Mouse (Mus musculus): ENCODE measurements around the gene Gp1bb. TPM values are rescaled to one million over a fixed set of nuclear protein-coding genes. Genes with fewer than 3 reads are reported as not detected.

Gp1bb gene
- total and polyA plus RNA-seq, 3 experiments: 0.14 to 0.35 TPM; not detected in 1

DNA sequence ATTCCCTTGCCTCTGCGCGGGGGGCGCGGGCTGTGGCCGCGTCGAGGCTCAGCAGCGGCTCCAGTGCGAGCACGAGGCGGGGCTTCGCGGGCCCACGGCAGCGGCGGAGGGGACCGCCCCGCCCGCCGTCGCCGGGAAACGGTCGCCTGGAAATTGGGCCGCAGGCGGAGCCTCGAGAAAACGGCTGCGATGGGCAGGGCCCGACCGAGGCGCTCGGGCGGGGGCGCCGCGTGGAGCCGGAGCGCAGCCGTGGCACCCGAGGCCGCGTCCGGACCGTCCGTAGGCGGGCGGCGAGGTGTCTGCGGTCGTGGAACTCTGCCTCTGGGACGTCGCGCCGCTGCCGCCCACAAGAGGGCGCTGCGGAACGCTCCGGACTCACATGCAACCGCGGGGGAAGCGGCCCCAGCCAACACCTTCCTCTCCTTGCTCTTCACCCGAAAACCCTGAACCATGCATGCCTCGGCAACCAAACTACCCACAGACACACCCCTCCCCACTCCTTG, 4.2 kb upstream of the Gp1bb start, which contains the start of gene Gm49601:
Gm49601 (minus strand) TSS at position 52 of the 503 bp plus-strand sequence.
- Histone ChIP-seq H3K27me3 (ENCODE audit: control insufficient read depth in 1 of 2, insufficient read depth in 2 of 2, low read length in 2 of 2) (no peaks in the 10 kb centered on the region), H3K36me3 (ENCODE audit: control insufficient read depth in 1 of 2, insufficient read depth in 2 of 2, low read length in 2 of 2) (peaks cover 0 to 7% of the 10 kb centered on the region in 2 experiments; a peak in 2 of 4 replicates), H3K4me1 (ENCODE audit: control insufficient read depth in 1 of 2, insufficient read depth in 2 of 2, low read length in 2 of 2) (peaks cover 4 to 20% of the 10 kb centered on the region in 2 experiments), H3K79me2 (ENCODE audit: control insufficient read depth, insufficient read depth, low read length, poor library complexity) (peaks cover 1% of the 10 kb centered on the region; the same call in 1 of the 2 replicates), H3K4me3 (ENCODE audit: control insufficient read depth in 1 of 2, insufficient read depth in 1 of 2, low read depth in 2 of 2, low read length in 2 of 2) (peak within 1 kb of the TSS; percentile 20 to 38; a peak in 3 of 4 replicates), H3K9me3 (replicated peaks; ENCODE audit: insufficient read depth, low read length) (no peaks in the 10 kb centered on the region), H3K9ac (ENCODE audit: control insufficient read depth, low read depth, low read length, poor library complexity, severe bottlenecking) (peak within 1 kb of the TSS; percentile 66), H3K27ac (ENCODE audit: control insufficient read depth, low read depth, low read length) (no peak within 1 kb of the TSS)
- DNase-seq (ENCODE audit: low read depth, low spot score): peak; percentile 87
- TF ChIP-seq CHD1 (IDR thresholded peaks at IDR 0.05; ENCODE audit: low read depth, low read length) (no peak), TCF12 (IDR thresholded peaks at IDR 0.05; ENCODE audit: low read depth, low read length) (0 out of 2 replicates have a peak, but pooled peaks have one; percentile 13), HCFC1 (IDR thresholded peaks at IDR 0.05; ENCODE audit: low read depth, low read length) (no peak), MAZ (IDR thresholded peaks at IDR 0.05; ENCODE audit: low read depth, low read length) (peak; percentile 59; the same call in 1 of the 2 replicates), SMC3 (IDR thresholded peaks at IDR 0.05; ENCODE audit: low read depth, low read length) (peak; percentile 60), MYC (IDR thresholded peaks at IDR 0.05; ENCODE audit: low read depth, low read length) (0 out of 2 replicates have a peak, but pooled peaks have one; percentile 56), MXI1 (IDR thresholded peaks at IDR 0.05; ENCODE audit: low read depth, low read length) (peak; percentile 14; the same call in 1 of the 2 replicates), POLR2A (IDR thresholded peaks at IDR 0.05; ENCODE audit: control insufficient read depth in 1 of 2, insufficient read depth in 1 of 2, low read depth in 1 of 2, low read length in 2 of 2, poor library complexity in 1 of 2) (peak; percentile 26 to 45; a peak in 1 of 4 replicates), CTCF (IDR thresholded peaks at IDR 0.05 in 2 of 3, conservative IDR thresholded peaks at IDR 0.05 in 1 of 3; ENCODE audit: control insufficient read depth in 1 of 3, insufficient read depth in 1 of 3, low read depth in 2 of 3, low read length in 3 of 3, poor library complexity in 1 of 3, severe bottlenecking in 1 of 3) (peak; percentile 66 to 97 (median 84); a peak in 5 of 6 replicates), POLR2AphosphoS2 (IDR thresholded peaks at IDR 0.05; ENCODE audit: low read length) (no peak), RAD21 (IDR thresholded peaks at IDR 0.05; ENCODE audit: low read depth, low read length) (peak; percentile 63), MAX (IDR thresholded peaks at IDR 0.05; ENCODE audit: low read length) (peak; percentile 87), MAFK (IDR thresholded peaks at IDR 0.05; ENCODE audit: borderline replicate concordance, low read depth, low read length) (no peak)

GRCm38 (mm10) chr16:18625791-18626311, 3.6 kb upstream of the Gp1bb start:
- H3K36me3 ChIP-seq (ENCODE audit: control insufficient read depth in 1 of 2, insufficient read depth in 2 of 2, low read length in 2 of 2): peaks cover 0 to 6% of the 10 kb centered on the region in 2 experiments; a peak in 2 of 4 replicates
- H3K4me1 ChIP-seq (ENCODE audit: control insufficient read depth in 1 of 2, insufficient read depth in 2 of 2, low read length in 2 of 2): peaks cover 4 to 18% of the 10 kb centered on the region in 2 experiments
- peak overlapping the region in 1 of 2 experiments; percentile 38; a peak in 3 of 4 replicates for H3K4me3 ChIP-seq (ENCODE audit: control insufficient read depth in 1 of 2, insufficient read depth in 1 of 2, low read depth in 2 of 2, low read length in 2 of 2)
- peak overlapping the region; percentile 66 for H3K9ac ChIP-seq (ENCODE audit: control insufficient read depth, low read depth, low read length, poor library complexity, severe bottlenecking)
- TF ChIP-seq NELFE (IDR thresholded peaks at IDR 0.05; ENCODE audit: low read depth, low read length): no peak
- no peak for TF ChIP-seq ELF1 (IDR thresholded peaks at IDR 0.05; ENCODE audit: low read depth, low read length)
- no peak for TF ChIP-seq USF2 (IDR thresholded peaks at IDR 0.05; ENCODE audit: borderline replicate concordance in 1 of 2, insufficient read depth in 1 of 2, low read depth in 1 of 2, low read length in 2 of 2)
- no peak for TF ChIP-seq BHLHE40 (IDR thresholded peaks at IDR 0.05; ENCODE audit: borderline replicate concordance, low read depth, low read length)
- no peak for TF ChIP-seq KAT2A (conservative IDR thresholded peaks at IDR 0.05; ENCODE audit: low read depth, low read length)
- TF ChIP-seq MYC (IDR thresholded peaks at IDR 0.05; ENCODE audit: low read depth, low read length): no peak
- TF ChIP-seq CHD1 (IDR thresholded peaks at IDR 0.05; ENCODE audit: low read depth, low read length): no peak
- TF ChIP-seq ZKSCAN1 (IDR thresholded peaks at IDR 0.05; ENCODE audit: low read depth, low read length): no peak
- no peak for TF ChIP-seq JUND (IDR thresholded peaks at IDR 0.05; ENCODE audit: low read depth, low read length)
- no peak for TF ChIP-seq GATA1 (IDR thresholded peaks at IDR 0.05; ENCODE audit: low read depth, low read length)
- TF ChIP-seq UBTF (IDR thresholded peaks at IDR 0.05; ENCODE audit: borderline replicate concordance, insufficient read depth, low read depth, low read length): no peak
- H3K27me3 ChIP-seq (ENCODE audit: control insufficient read depth in 1 of 2, insufficient read depth in 2 of 2, low read length in 2 of 2): no peaks in the 10 kb centered on the region
- no peaks in the 10 kb centered on the region for H3K9me3 ChIP-seq (replicated peaks; ENCODE audit: insufficient read depth, low read length)
- H3K79me2 ChIP-seq (ENCODE audit: control insufficient read depth, insufficient read depth, low read length, poor library complexity): peaks cover 1% of the 10 kb centered on the region; the same call in 1 of the 2 replicates
- H3K27ac ChIP-seq (ENCODE audit: control insufficient read depth, low read depth, low read length): no peak overlapping the region
- no peak for DNase-seq (ENCODE audit: low read depth, low spot score)
